Mouse (Mus musculus) urinary bladder, postnatal 14 days (tissue): ENCODE data around the gene Tmprss9.

Experiments used
- DNase-seq: peaks from one replicate; pipeline ENCODE4 v3.0.0; 2021; ENCODE audit warnings: low spot score

The Tmprss9 gene

GRCm38 (mm10) chr10:80937646-80938045 lies 66.0 kb downstream of the Tmprss9 start:
- DNase-seq = peak; percentile 94

GRCm38 (mm10) chr10:80938831-80939550 lies 67.3 kb downstream of the Tmprss9 start:
- no peak for DNase-seq

- peak; percentile 89 for DNase-seq
Observed at GRCm38 (mm10) chr10:80939671-80940070, 68.0 kb downstream of the Tmprss9 start.

GRCm38 (mm10) chr10:80940320-80940987 lies 68.8 kb downstream of the Tmprss9 start:
- peak; percentile 57 for DNase-seq

- no peak for DNase-seq
Observed at GRCm38 (mm10) chr10:80940988-80941347, 69.3 kb downstream of the Tmprss9 start.

- no peak for DNase-seq
Observed at GRCm38 (mm10) chr10:80942919-80943318, 71.3 kb downstream of the Tmprss9 start.

GRCm38 (mm10) chr10:80943701-80944100 lies 72.1 kb downstream of the Tmprss9 start:
- DNase-seq = no peak

- DNase-seq = no peak
Observed at GRCm38 (mm10) chr10:80944231-80944630, 72.6 kb downstream of the Tmprss9 start.

- no peak for DNase-seq
Observed at GRCm38 (mm10) chr10:80946684-80947437, 75.2 kb downstream of the Tmprss9 start.

GRCm38 (mm10) chr10:80947802-80948201 lies 76.2 kb downstream of the Tmprss9 start:
- DNase-seq = peak; percentile 76

GRCm38 (mm10) chr10:80948570-80948969 lies 76.9 kb downstream of the Tmprss9 start:
- DNase-seq = no peak

GRCm38 (mm10) chr10:80949081-80949480 lies 77.4 kb downstream of the Tmprss9 start:
- no peak for DNase-seq
